Mouse (Mus musculus): Measurements from ENCODE around the gene Cldn34b3. TPM values are rescaled to one million over a fixed set of nuclear protein-coding genes. Genes with fewer than 3 reads are reported as not detected.
"Not testable (repeated sequence)": the region's sequence is repeated elsewhere in the genome, so short reads cannot be mapped to it uniquely, and the experiment has no call there.

The Cldn34b3 gene
- total RNA-seq (2021) = not detected

GRCm38 (mm10) chrX:76264004-76264403, at the start of gene Cldn34b3:
Gene Cldn34b3, plus strand, starts transcription at chrX:76264304.
- DNase-seq (ENCODE audit: extremely low spot score in 1 of 2, low spot score in 1 of 2) = not testable (repeated sequence)

Other genes with a start within 250 kb of the Cldn34b3 start
- not detected for gene Cldn34b4, start 129.0 kb downstream of the Cldn34b3 start, total RNA-seq (2021)